Comparison of ENCODE assay signal across 14 mouse cellular contexts in the genomic region with DNA sequence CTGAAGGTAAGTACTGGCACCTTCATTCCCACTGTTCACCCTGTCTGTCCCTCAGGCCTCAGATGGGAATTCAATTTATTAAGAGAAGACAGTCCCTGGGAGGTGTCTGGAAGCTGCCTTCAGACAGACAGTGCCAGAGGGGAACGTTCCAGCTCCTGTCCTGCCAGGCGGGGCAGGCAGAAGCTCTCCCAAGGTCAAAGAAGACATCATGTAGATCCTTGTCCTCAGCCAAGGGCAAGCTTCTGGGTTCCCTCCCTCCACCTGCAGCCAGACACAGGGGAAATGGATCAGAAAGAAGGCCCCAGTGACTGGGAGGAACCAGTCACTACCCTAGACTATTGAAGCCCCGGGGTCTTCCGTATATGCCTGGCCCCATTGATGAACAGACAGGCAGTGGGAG.
DNase-seq lines count a peak whose midpoint lies in the region; ATAC-seq and TF ChIP-seq lines count a peak whose summit lies in the region.
"Had no signal": no experiment of that assay in that cellular context is flagged by ENCODE, and none has a peak within 500 bp of the region (broad histone marks: within the 10 kb centered on the region; RNA-seq: fewer than 3 reads in every experiment).

No protein-coding gene starts in this region.

- no peak for TF ChIP-seq CTCF in forebrain, postnatal 0 days (IDR thresholded peaks at IDR 0.05; ENCODE audit: low read depth)

- peak; percentile 65 for DNase-seq in adrenal gland, adult 8-10 months
- DNase-seq in adrenal gland, adult 18-20 months (ENCODE audit: low spot score in 2 of 2): no peak
- peak; percentile 66 for DNase-seq in ZHBTc4 (ENCODE audit: low read depth, low spot score)
- no peak for DNase-seq in forebrain, postnatal 0 days
- DNase-seq in left cerebral cortex, adult 18-20 months (ENCODE audit: low spot score in 2 of 2): no peak
- no peak for DNase-seq in left cerebral cortex, adult 8-10 months (ENCODE audit: low spot score in 2 of 2)
- DNase-seq in right cerebral cortex, postnatal 25 days: no peak
- DNase-seq: cerebellum, postnatal 25 days; gastrocnemius, postnatal 36 days; kidney, adult 9 months had no signal

- no peak overlapping the region for H3K4me2 ChIP-seq in forebrain, postnatal 0 days (ENCODE audit: low read depth)
- H3K4me2 ChIP-seq in midbrain, embryonic 13.5 days (replicated peaks): no peak overlapping the region
- H3K4me2 ChIP-seq: liver, embryonic 15.5 days had no signal

- no peaks in the 10 kb centered on the region for H3K9me3 ChIP-seq in forebrain, postnatal 0 days (ENCODE audit: low read length)
- H3K9me3 ChIP-seq in midbrain, embryonic 13.5 days: no peaks in the 10 kb centered on the region
- H3K9me3 ChIP-seq: liver, embryonic 15.5 days; megakaryocyte, embryonic 14.5 days had no signal

- H3K36me3 ChIP-seq in forebrain, postnatal 0 days (ENCODE audit: insufficient read depth): no peaks in the 10 kb centered on the region
- H3K36me3 ChIP-seq in midbrain, embryonic 13.5 days: no peaks in the 10 kb centered on the region
- H3K36me3 ChIP-seq: liver, embryonic 15.5 days had no signal

- H3K4me3 ChIP-seq in forebrain, postnatal 0 days (ENCODE audit: low read depth, low read length): no peak overlapping the region
- no peak overlapping the region for H3K4me3 ChIP-seq in midbrain, embryonic 13.5 days (replicated peaks)
- H3K4me3 ChIP-seq: erythroblast, embryonic 14.5 days; liver, embryonic 15.5 days; megakaryocyte, embryonic 14.5 days had no signal

- H3K9ac ChIP-seq in forebrain, postnatal 0 days: no peak overlapping the region
- H3K9ac ChIP-seq in midbrain, embryonic 13.5 days (replicated peaks): no peak overlapping the region
- H3K9ac ChIP-seq: liver, embryonic 15.5 days had no signal

- peaks cover 49% of the 10 kb centered on the region for H3K4me1 ChIP-seq in forebrain, postnatal 0 days (ENCODE audit: insufficient read depth)
- peaks cover 91% of the 10 kb centered on the region for H3K4me1 ChIP-seq in midbrain, embryonic 13.5 days (replicated peaks)

- peak overlapping the region; percentile 96; the same call in 1 of the 2 replicates for H3K27ac ChIP-seq in forebrain, postnatal 0 days (ENCODE audit: low read depth, low read length)
- H3K27ac ChIP-seq in midbrain, embryonic 13.5 days: peak overlapping the region; percentile 99
- H3K27ac ChIP-seq: liver, embryonic 15.5 days had no signal

- 69% methylated on average over 4 of the region's 4 CpGs for WGBS in forebrain, postnatal 0 days
- 70% methylated on average over 4 of the region's 4 CpGs for WGBS in midbrain, embryonic 13.5 days

- no peaks in the 10 kb centered on the region for H3K27me3 ChIP-seq in forebrain, postnatal 0 days (ENCODE audit: insufficient read depth, low read length)
- no peaks in the 10 kb centered on the region for H3K27me3 ChIP-seq in midbrain, embryonic 13.5 days
- H3K27me3 ChIP-seq: megakaryocyte, embryonic 14.5 days had no signal

- no peak for ATAC-seq in forebrain, postnatal 0 days
- ATAC-seq in midbrain, embryonic 13.5 days: no peak

Comparison
In these comparisons a context has a peak if more than half of its experiments do, and no peak if none do; other contexts are left out.
1. DNase-seq: peak in adrenal gland, adult 8-10 months (single experiment) and ZHBTc4 (single experiment); none in adrenal gland, adult 18-20 months (0 of 2), forebrain, postnatal 0 days (single experiment), left cerebral cortex, adult 18-20 months (0 of 2), left cerebral cortex, adult 8-10 months (0 of 2) and right cerebral cortex, postnatal 25 days (single experiment).